Comparison of ENCODE assay signal across 9 mouse cellular contexts in genomic region chr3:83765871-83766725, GRCm38 (mm10). TPM values are rescaled to one million over a fixed set of nuclear protein-coding genes. Genes with fewer than 3 reads are reported as not detected.
DNase-seq lines count a peak whose midpoint lies in the region; ATAC-seq and TF ChIP-seq lines count a peak whose summit lies in the region.
"Had no signal": no experiment of that assay in that cellular context is flagged by ENCODE, and none has a peak within 500 bp of the region (broad histone marks: within the 10 kb centered on the region; RNA-seq: fewer than 3 reads in every experiment).

Gene Sfrp2, plus strand, starts transcription at chr3:83766321.

- ATAC-seq in megakaryocyte, adult 5-6 weeks (ENCODE audit: poor library complexity, severe bottlenecking), result no peak
- ATAC-seq in common myeloid progenitor, adult 5-6 weeks (replicated peaks; ENCODE audit: low read depth, poor library complexity, severe bottlenecking), result peak; percentile 8; the same call in 1 of the 2 replicates
- peak; percentile 75; the same call in 1 of the 2 replicates for ATAC-seq in stomach, embryonic 16.5 days (ENCODE audit: insufficient read depth, low FRiP score)
- ATAC-seq in monocyte, adult 5-6 weeks (replicated peaks; ENCODE audit: insufficient number of reproducible peaks, low FRiP score, low TSS enrichment, poor library complexity, severe bottlenecking), result no peak

- no peak for TF ChIP-seq EP300 in heart, adult 2 months (IDR thresholded peaks at IDR 0.05; ENCODE audit: insufficient read depth, low read depth, low read length)

- TF ChIP-seq POLR2A in heart, adult 2 months (IDR thresholded peaks at IDR 0.05; ENCODE audit: insufficient read depth, low read depth, low read length), result no peak

- H3K9ac ChIP-seq in heart, adult 2 months (ENCODE audit: low read depth, low read length), result peak within 1 kb of the TSS; percentile 54
- peak within 1 kb of the TSS; percentile 78 for H3K9ac ChIP-seq in stomach, embryonic 16.5 days (ENCODE audit: low read length)

- DNase-seq in heart, adult 2 months, result peak; percentile 26 to 44
- DNase-seq in kidney, postnatal 10 days, result peak; percentile 69
- DNase-seq in midbrain, embryonic 10.5 days (ENCODE audit: low spot score), result peak; percentile 92

- peak within 1 kb of the TSS; percentile 70 for H3K4me2 ChIP-seq in stomach, embryonic 16.5 days (ENCODE audit: low read depth, low read length)

- H3K9me3 ChIP-seq in megakaryocyte, embryonic 14.5 days, result no peaks in the 10 kb centered on the region
- no peaks in the 10 kb centered on the region for H3K9me3 ChIP-seq in midbrain, embryonic 10.5 days (replicated peaks)
- no peaks in the 10 kb centered on the region for H3K9me3 ChIP-seq in stomach, embryonic 16.5 days (replicated peaks; ENCODE audit: control insufficient read depth, low read length)

- no peak within 1 kb of the TSS for H3K27ac ChIP-seq in heart, adult 2 months
- H3K27ac ChIP-seq in midbrain, embryonic 10.5 days (replicated peaks), result peak within 1 kb of the TSS; percentile 94
- peak within 1 kb of the TSS; percentile 34; the same call in 1 of the 2 replicates for H3K27ac ChIP-seq in stomach, embryonic 16.5 days (ENCODE audit: low read length)

- peak within 1 kb of the TSS; percentile 91 for H3K4me3 ChIP-seq in megakaryocyte, embryonic 14.5 days (replicated peaks)
- H3K4me3 ChIP-seq in heart, adult 2 months, result peak within 1 kb of the TSS; percentile 40
- peak within 1 kb of the TSS; percentile 81 for H3K4me3 ChIP-seq in midbrain, embryonic 10.5 days
- peak within 1 kb of the TSS; percentile 56 for H3K4me3 ChIP-seq in stomach, embryonic 16.5 days (replicated peaks; ENCODE audit: low read length)
- H3K4me3 ChIP-seq: erythroblast, embryonic 14.5 days had no signal

- H3K27me3 ChIP-seq in megakaryocyte, embryonic 14.5 days (replicated peaks), result peaks cover 95% of the 10 kb centered on the region
- H3K27me3 ChIP-seq in heart, adult 2 months (ENCODE audit: control insufficient read depth, insufficient read depth, low read length), result peaks cover 13% of the 10 kb centered on the region
- peaks cover 41% of the 10 kb centered on the region for H3K27me3 ChIP-seq in midbrain, embryonic 10.5 days (ENCODE audit: low read depth, poor library complexity, severe bottlenecking)
- H3K27me3 ChIP-seq in stomach, embryonic 16.5 days (ENCODE audit: control insufficient read depth, insufficient read depth, low read length), result peaks cover 21% of the 10 kb centered on the region

- intact Hi-C loops in heart, adult 2 months (cut with DNase I), result loop anchor here (10.0 kb wide), 2 partner anchors 291 to 351 kb away; no protein-coding TSS in a partner anchor

- TF ChIP-seq CTCF in heart, adult 2 months (IDR thresholded peaks at IDR 0.05), result no peak

- H3K79me2 ChIP-seq in heart, adult 2 months (replicated peaks; ENCODE audit: control insufficient read depth, insufficient read depth, low read length), result no peaks in the 10 kb centered on the region

- H3K36me3 ChIP-seq in megakaryocyte, embryonic 14.5 days (replicated peaks; ENCODE audit: low read length), result no peaks in the 10 kb centered on the region
- no peaks in the 10 kb centered on the region for H3K36me3 ChIP-seq in heart, adult 2 months (ENCODE audit: control insufficient read depth, insufficient read depth, low read length)
- H3K36me3 ChIP-seq in midbrain, embryonic 10.5 days, result peaks cover 20% of the 10 kb centered on the region
- no peaks in the 10 kb centered on the region for H3K36me3 ChIP-seq in stomach, embryonic 16.5 days (ENCODE audit: control insufficient read depth, insufficient read depth, low read length)

- peaks cover 32% of the 10 kb centered on the region for H3K4me1 ChIP-seq in megakaryocyte, embryonic 14.5 days
- H3K4me1 ChIP-seq in heart, adult 2 months (ENCODE audit: control insufficient read depth, insufficient read depth, low read length), result 0 out of 2 replicates have a peak, but pooled peaks cover 2% of the 10 kb centered on the region
- peaks cover 69% of the 10 kb centered on the region for H3K4me1 ChIP-seq in midbrain, embryonic 10.5 days
- peaks cover 13% of the 10 kb centered on the region for H3K4me1 ChIP-seq in stomach, embryonic 16.5 days (ENCODE audit: control insufficient read depth, insufficient read depth, low read length)

- under 1% methylated on average over 82 of the region's 82 CpGs for WGBS in heart, adult 2 months
- under 1% methylated on average over 82 of the region's 82 CpGs for WGBS in midbrain, embryonic 10.5 days
- WGBS in stomach, embryonic 16.5 days, result under 1% methylated on average over 82 of the region's 82 CpGs

RNA-seq across cellular contexts. Expression of gene Sfrp2, which starts in this region (rescaled TPM):
- polyA plus RNA-seq in megakaryocyte, embryonic 14.5 days (2012; ENCODE audit: insufficient read depth, low replicate concordance), result 0.22 TPM in 1 of 2 replicates, not detected in the other
- total RNA-seq in megakaryocyte, adult 5-6 weeks (2015), result not detected in 2 replicates
- not detected in 2 replicates for total RNA-seq in megakaryocyte, adult 5-6 weeks (2017)
- total RNA-seq in common myeloid progenitor, adult 5-6 weeks (2017), result not detected in 2 replicates
- total RNA-seq in heart, adult 2 months (2021), result 1 to 10 TPM; 3.2 to 4.9 TPM
- polyA plus RNA-seq in heart, adult 2 months (2012; rRNA removed), result 13.4 and 20.2 TPM in 2 replicates
- polyA plus RNA-seq in midbrain, embryonic 10.5 days (2016; fragmentation: Nextera tagmentation; extraction: Ambion mirVana), result 129 and 187 TPM in 2 replicates
- 129 and 137 TPM in 2 replicates for polyA plus RNA-seq in stomach, embryonic 16.5 days (2015; fragmentation: Nextera tagmentation; extraction: Ambion mirVana)
- not detected in 3 replicates for total RNA-seq in monocyte, adult 5-6 weeks (2017)
- polyA plus RNA-seq: erythroblast, embryonic 14.5 days had no signal

Comparison
In these comparisons a context has a peak if more than half of its experiments do, and no peak if none do; other contexts are left out.
1. Peak in ATAC-seq in common myeloid progenitor, adult 5-6 weeks; RNA of the gene not detected or under 1 TPM.
2. H3K4me3 ChIP-seq: peak in every context shown above with its lines; median percentile 91 in megakaryocyte, embryonic 14.5 days; 81 in midbrain, embryonic 10.5 days; 56 in stomach, embryonic 16.5 days; 40 in heart, adult 2 months.
3. DNase-seq: peak in every context shown above with its lines; median percentile 92 in midbrain, embryonic 10.5 days; 69 in kidney, postnatal 10 days; 35 in heart, adult 2 months.